Mouse (Mus musculus): ENCODE data around the gene Parg. TPM values are rescaled to one million over a fixed set of nuclear protein-coding genes. Genes with fewer than 3 reads are reported as not detected.

Parg gene
- polyA plus RNA-seq, 1 experiment from 2014 or later = 37.7 TPM

DNA sequence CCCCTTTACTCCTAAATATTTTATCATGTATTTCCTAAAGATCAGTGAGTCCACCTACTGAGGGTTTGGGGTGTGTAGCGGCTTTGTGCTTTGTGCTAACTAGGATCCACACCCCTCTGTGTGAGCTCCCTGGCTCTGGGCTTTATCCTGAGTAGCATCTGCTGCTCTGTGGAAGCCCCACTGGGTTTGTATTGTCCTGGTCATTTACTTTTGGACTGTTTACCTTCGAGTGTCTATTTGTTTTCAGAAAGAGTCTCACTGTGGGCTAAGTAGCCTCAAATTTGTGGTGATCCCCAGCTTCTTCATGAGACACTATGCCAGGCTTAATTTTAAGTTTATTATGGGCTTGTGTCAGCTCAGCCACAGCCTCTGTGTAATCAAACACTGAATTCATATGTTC is 67.2 kb downstream of the Parg start:
- no peak overlapping the region for H3K4me3 ChIP-seq
- H3K4me1 ChIP-seq = no peaks in the 10 kb centered on the region
- H3K9me3 ChIP-seq = no peaks in the 10 kb centered on the region
- H3K27ac ChIP-seq = no peak overlapping the region
- peaks cover 13% of the 10 kb centered on the region for H3K36me3 ChIP-seq
- 72% methylated on average over 2 of the region's 2 CpGs for WGBS
- H3K4me2 ChIP-seq = no peak overlapping the region
- H3K27me3 ChIP-seq = no peaks in the 10 kb centered on the region
- H3K9ac ChIP-seq = no peak overlapping the region
- ATAC-seq (ENCODE audit: insufficient number of reproducible peaks, low FRiP score, low TSS enrichment, low read depth) = no peak

- H3K9me3 ChIP-seq = no peaks in the 10 kb centered on the region
- 87% methylated on average over 4 of the region's 4 CpGs for WGBS
- no peak overlapping the region for H3K4me3 ChIP-seq
- no peak overlapping the region for H3K4me2 ChIP-seq
- H3K36me3 ChIP-seq = peaks cover 13% of the 10 kb centered on the region
- H3K4me1 ChIP-seq = no peaks in the 10 kb centered on the region
- H3K27ac ChIP-seq = no peak overlapping the region
- no peak for ATAC-seq (ENCODE audit: insufficient number of reproducible peaks, low FRiP score, low TSS enrichment, low read depth)
- H3K9ac ChIP-seq = no peak overlapping the region
- H3K27me3 ChIP-seq = no peaks in the 10 kb centered on the region
These were observed 67.8 kb downstream of the Parg start for GRCm38 (mm10) chr14:32269589-32269988.

DNA sequence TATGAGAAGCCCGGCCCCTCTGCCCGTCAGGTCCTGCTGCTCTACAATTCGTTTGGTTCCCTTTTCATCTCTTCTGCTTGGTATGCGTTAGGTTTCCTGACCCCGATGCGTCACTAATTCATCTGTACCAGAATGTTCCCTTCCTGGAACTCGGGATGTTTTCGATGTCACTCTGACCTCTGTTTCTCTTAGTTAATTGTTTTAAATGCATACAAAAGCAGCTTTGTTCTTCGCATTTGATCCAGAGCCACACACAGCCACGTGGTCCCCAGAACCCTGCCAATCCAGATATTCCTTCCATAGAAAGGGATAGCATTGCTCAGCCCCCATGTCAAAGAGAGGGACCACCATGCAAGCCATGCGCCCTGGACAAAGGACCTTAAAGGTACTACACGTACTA is 99.9 kb downstream of the Parg start:
- Histone ChIP-seq H3K4me2 (no peak overlapping the region), H3K4me3 (no peak overlapping the region), H3K27me3 (no peaks in the 10 kb centered on the region), H3K9me3 (no peaks in the 10 kb centered on the region), H3K36me3 (peaks cover 13% of the 10 kb centered on the region), H3K4me1 (no peaks in the 10 kb centered on the region), H3K9ac (no peak overlapping the region), H3K27ac (no peak overlapping the region)
- 82% methylated on average over 12 of the region's 12 CpGs for WGBS
- no peak for ATAC-seq (ENCODE audit: insufficient number of reproducible peaks, low FRiP score, low TSS enrichment, low read depth)

- Histone ChIP-seq H3K36me3 (peaks cover 12% of the 10 kb centered on the region), H3K9ac (no peak overlapping the region), H3K4me3 (no peak overlapping the region), H3K4me1 (no peaks in the 10 kb centered on the region), H3K27me3 (no peaks in the 10 kb centered on the region), H3K9me3 (no peaks in the 10 kb centered on the region), H3K27ac (no peak overlapping the region), H3K4me2 (no peak overlapping the region)
- ATAC-seq (ENCODE audit: insufficient number of reproducible peaks, low FRiP score, low TSS enrichment, low read depth) = no peak
- 74% methylated on average over 7 of the region's 7 CpGs for WGBS
These were observed 100.7 kb downstream of the Parg start for GRCm38 (mm10) chr14:32302423-32302822.

DNA sequence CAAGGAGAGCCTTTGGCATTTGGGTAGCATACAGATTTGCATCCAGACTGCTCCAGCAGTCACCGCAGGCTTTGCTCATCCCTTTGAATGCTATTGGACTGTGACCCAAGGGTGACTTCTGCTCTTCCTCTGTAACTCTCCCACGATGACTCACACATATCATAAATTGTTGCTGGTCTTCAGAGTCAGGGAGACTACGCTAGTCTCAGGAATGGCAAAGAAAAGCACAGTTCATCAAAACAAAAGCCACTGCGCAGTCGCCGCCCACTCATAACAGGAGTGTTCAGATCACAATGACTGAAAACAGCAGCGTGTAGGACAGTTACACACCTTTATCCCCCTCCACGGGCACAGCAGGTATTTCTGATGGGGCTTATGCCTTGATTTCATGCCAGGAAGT is 103.2 kb downstream of the Parg start:
- Histone ChIP-seq H3K27ac (no peak overlapping the region), H3K9ac (no peak overlapping the region), H3K4me2 (no peak overlapping the region), H3K4me3 (no peak overlapping the region), H3K9me3 (no peaks in the 10 kb centered on the region), H3K4me1 (no peaks in the 10 kb centered on the region), H3K36me3 (no peaks in the 10 kb centered on the region), H3K27me3 (no peaks in the 10 kb centered on the region)
- WGBS = 92% methylated on average over 8 of the region's 8 CpGs
- ATAC-seq (ENCODE audit: insufficient number of reproducible peaks, low FRiP score, low TSS enrichment, low read depth) = no peak

- Histone ChIP-seq H3K27me3 (no peaks in the 10 kb centered on the region), H3K27ac (no peak overlapping the region), H3K36me3 (no peaks in the 10 kb centered on the region), H3K4me1 (no peaks in the 10 kb centered on the region), H3K9ac (no peak overlapping the region), H3K4me2 (no peak overlapping the region), H3K4me3 (no peak overlapping the region), H3K9me3 (no peaks in the 10 kb centered on the region)
- 43% methylated on average over 8 of the region's 8 CpGs for WGBS
- ATAC-seq (ENCODE audit: insufficient number of reproducible peaks, low FRiP score, low TSS enrichment, low read depth) = no peak
These were observed 108.1 kb downstream of the Parg start for GRCm38 (mm10) chr14:32309876-32310275.

GRCm38 (mm10) chr14:32311381-32312035 is 109.8 kb downstream of the Parg start:
- Histone ChIP-seq H3K9ac (no peak overlapping the region), H3K27ac (no peak overlapping the region), H3K4me2 (no peak overlapping the region), H3K9me3 (no peaks in the 10 kb centered on the region), H3K36me3 (no peaks in the 10 kb centered on the region), H3K4me1 (no peaks in the 10 kb centered on the region), H3K27me3 (no peaks in the 10 kb centered on the region), H3K4me3 (no peak overlapping the region)
- 95% methylated on average over 2 of the region's 2 CpGs for WGBS
- no peak for ATAC-seq (ENCODE audit: insufficient number of reproducible peaks, low FRiP score, low TSS enrichment, low read depth)

GRCm38 (mm10) chr14:32317822-32318221 is 116.1 kb downstream of the Parg start:
- ATAC-seq (ENCODE audit: insufficient number of reproducible peaks, low FRiP score, low TSS enrichment, low read depth) = no peak

DNA sequence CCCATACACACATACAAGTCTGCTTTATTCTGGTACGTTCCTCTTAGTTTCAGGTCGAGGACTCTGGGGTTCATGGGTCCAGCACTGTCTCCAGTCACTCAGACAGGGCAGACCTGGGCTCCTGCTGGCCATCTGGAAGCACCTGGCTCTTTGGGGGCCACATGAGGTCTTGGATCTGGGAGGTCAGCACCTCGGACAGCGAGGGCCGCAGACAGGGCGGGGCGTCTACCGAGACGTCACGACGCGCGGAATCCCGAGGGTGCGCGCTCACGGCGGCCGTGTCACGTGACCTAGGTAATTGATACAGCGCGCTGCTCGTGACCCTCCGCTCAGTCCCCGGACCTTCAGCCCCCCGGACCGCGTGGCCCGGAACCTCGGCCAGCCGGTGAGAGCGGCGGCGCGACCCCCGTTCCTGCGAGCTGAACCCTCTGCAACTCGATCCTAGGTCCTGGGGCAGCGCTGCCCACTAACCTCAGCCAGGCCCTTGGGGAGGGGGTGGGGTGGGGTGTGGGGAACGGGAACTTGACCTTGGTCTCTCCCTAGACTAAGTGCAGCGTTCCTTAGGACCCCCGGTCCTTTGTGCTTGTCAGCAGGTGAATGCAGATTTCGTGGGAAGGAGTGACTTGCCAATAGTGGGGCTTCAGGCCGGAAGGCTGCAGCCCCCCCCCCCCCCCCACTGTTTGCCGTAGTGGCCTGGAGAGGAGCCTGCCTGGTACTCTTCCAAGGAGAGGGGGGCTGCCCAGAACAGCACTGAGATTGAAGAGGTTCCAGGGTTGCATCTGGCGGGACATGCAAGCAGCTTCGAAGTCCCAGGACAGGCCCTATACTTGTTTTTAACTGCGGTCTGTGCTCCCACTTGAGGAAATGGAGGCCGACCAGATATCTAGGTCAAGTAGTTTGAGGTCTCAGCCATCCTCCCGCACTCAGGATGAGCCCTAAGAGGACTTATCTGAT is 120.3 kb downstream of the Parg start, which contains the start of gene Ogdhl:
Ogdhl (plus strand) TSS at position 288 of the 954 bp plus-strand sequence.
- WGBS = 3% methylated on average over 50 of the region's 50 CpGs
- ATAC-seq (ENCODE audit: insufficient number of reproducible peaks, low FRiP score, low TSS enrichment, low read depth) = peak; percentile 60; the same call in 1 of the 2 replicates
- peak within 1 kb of the TSS; percentile 82 for H3K4me2 ChIP-seq
- H3K36me3 ChIP-seq = no peaks in the 10 kb centered on the region
- H3K27me3 ChIP-seq = no peaks in the 10 kb centered on the region
- peaks cover 9% of the 10 kb centered on the region for H3K4me1 ChIP-seq
- no peaks in the 10 kb centered on the region for H3K9me3 ChIP-seq
- peak within 1 kb of the TSS; percentile 33 for H3K9ac ChIP-seq
- H3K27ac ChIP-seq = no peak within 1 kb of the TSS
- peak within 1 kb of the TSS; percentile 56 for H3K4me3 ChIP-seq

More at GRCm38 (mm10) chr14:32317822-32318221, 116.1 kb downstream of the Parg start:
- Histone ChIP-seq H3K27ac (no peak overlapping the region), H3K9me3 (no peaks in the 10 kb centered on the region), H3K4me3 (no peak overlapping the region), H3K9ac (no peak overlapping the region), H3K27me3 (no peaks in the 10 kb centered on the region), H3K36me3 (no peaks in the 10 kb centered on the region), H3K4me1 (peaks cover 9% of the 10 kb centered on the region), H3K4me2 (no peak overlapping the region)
- 10% methylated on average over 4 of the region's 4 CpGs for WGBS

GRCm38 (mm10) chr14:32323221-32323620 is 121.5 kb downstream of the Parg start:
- H3K9ac ChIP-seq = no peak overlapping the region
- H3K4me3 ChIP-seq = no peak overlapping the region
- no peak for ATAC-seq (ENCODE audit: insufficient number of reproducible peaks, low FRiP score, low TSS enrichment, low read depth)
- no peaks in the 10 kb centered on the region for H3K9me3 ChIP-seq
- peaks cover 9% of the 10 kb centered on the region for H3K4me1 ChIP-seq
- H3K36me3 ChIP-seq = no peaks in the 10 kb centered on the region
- 92% methylated on average over 5 of the region's 5 CpGs for WGBS
- no peak overlapping the region for H3K27ac ChIP-seq
- no peak overlapping the region for H3K4me2 ChIP-seq
- H3K27me3 ChIP-seq = no peaks in the 10 kb centered on the region

DNA sequence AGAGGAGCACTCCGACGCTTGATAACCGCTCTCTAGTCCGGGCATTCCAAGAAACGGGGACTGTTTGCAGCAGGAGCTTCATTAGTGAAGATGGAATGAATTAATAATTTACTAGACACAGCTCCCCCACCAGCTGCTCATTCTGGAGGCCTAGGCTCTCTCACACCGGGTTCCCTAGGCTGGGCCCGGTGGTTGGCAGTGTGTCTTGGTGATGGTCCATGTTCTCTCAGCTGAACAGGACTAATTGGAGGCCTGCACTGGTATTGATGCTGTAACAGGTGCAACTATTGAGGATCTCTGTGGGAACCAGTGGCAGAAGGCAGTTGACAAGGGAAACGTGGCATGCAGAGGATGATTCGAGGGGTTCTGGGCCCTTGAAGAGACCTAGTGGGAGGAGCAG is 125.6 kb downstream of the Parg start:
- Histone ChIP-seq H3K9ac (no peak overlapping the region), H3K9me3 (no peaks in the 10 kb centered on the region), H3K27me3 (no peaks in the 10 kb centered on the region), H3K36me3 (no peaks in the 10 kb centered on the region), H3K27ac (no peak overlapping the region), H3K4me2 (no peak overlapping the region), H3K4me3 (no peak overlapping the region), H3K4me1 (peaks cover 4% of the 10 kb centered on the region)
- no peak for ATAC-seq (ENCODE audit: insufficient number of reproducible peaks, low FRiP score, low TSS enrichment, low read depth)
- WGBS = 86% methylated on average over 9 of the region's 9 CpGs
